Mouse (Mus musculus): ENCODE results near the gene Kcnj12.

DNA sequence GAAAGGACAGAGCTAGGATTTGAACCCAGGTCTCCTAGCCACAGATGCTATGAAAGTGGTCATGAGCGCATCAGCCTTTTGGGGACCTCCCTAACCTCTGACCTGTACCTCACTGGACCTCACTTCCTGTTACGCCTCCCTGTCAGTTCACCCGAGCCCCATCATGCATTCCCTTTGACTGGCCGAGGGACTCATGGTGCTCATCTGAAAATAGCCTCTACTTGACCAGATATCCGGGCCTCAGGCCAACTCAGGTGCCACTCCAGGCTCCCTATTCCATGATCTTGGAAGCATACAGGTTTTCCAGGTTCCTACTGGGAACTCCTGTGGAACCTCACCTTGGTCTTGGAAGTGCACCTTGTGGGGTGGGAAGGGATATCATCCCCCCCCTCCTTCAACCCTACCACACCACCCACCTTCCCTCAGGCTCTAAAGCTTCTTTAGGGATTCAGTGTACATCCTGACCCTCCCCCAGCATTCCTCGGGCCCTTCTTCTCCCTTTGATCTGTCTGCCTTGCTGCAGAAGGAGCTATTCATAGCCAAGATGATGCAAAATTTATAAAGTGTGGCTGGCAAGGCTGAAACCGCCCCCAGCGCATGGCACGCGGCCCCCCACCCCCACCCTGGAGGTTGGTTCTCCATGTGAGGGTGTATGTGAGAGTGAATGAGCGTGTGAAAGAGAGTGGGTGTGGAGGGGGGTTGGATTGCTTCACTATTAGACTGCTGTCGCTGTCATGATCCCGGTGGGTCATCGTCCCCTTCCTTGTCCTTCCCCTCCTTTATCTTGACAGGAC is 40.5 kb upstream of the Kcnj12 start:
- TF ChIP-seq CTCF (IDR thresholded peaks at IDR 0.05 in 2 of 3, conservative IDR thresholded peaks at IDR 0.05 in 1 of 3; ENCODE audit: control insufficient read depth in 1 of 3, insufficient read depth in 1 of 3, low read depth in 2 of 3, low read length in 3 of 3, poor library complexity in 1 of 3, severe bottlenecking in 1 of 3), result no peak
- TF ChIP-seq GATA1 (IDR thresholded peaks at IDR 0.05; ENCODE audit: low read depth, low read length), result no peak
- TF ChIP-seq ETS1 (IDR thresholded peaks at IDR 0.05; ENCODE audit: low read depth, low read length), result no peak
- no peak for TF ChIP-seq POLR2A (IDR thresholded peaks at IDR 0.05; ENCODE audit: control insufficient read depth in 1 of 2, insufficient read depth in 1 of 2, low read depth in 1 of 2, low read length in 2 of 2, poor library complexity in 1 of 2)
- no peak for TF ChIP-seq TAL1 (IDR thresholded peaks at IDR 0.05; ENCODE audit: low read length)
- TF ChIP-seq EP300 (IDR thresholded peaks at IDR 0.05; ENCODE audit: low read depth in 1 of 2, low read length in 2 of 2), result no peak
- TF ChIP-seq TBP (IDR thresholded peaks at IDR 0.05; ENCODE audit: low read depth, low read length), result no peak
- no peak for TF ChIP-seq ZC3H11A (IDR thresholded peaks at IDR 0.05; ENCODE audit: low read depth, low read length)
- TF ChIP-seq CHD2 (IDR thresholded peaks at IDR 0.05; ENCODE audit: low read length), result no peak
- no peak for TF ChIP-seq TCF12 (IDR thresholded peaks at IDR 0.05; ENCODE audit: low read depth, low read length)
- TF ChIP-seq MYB (IDR thresholded peaks at IDR 0.05; ENCODE audit: low read depth, low read length), result no peak
- TF ChIP-seq RAD21 (IDR thresholded peaks at IDR 0.05; ENCODE audit: low read depth, low read length), result no peak
- no peak for TF ChIP-seq MAX (IDR thresholded peaks at IDR 0.05; ENCODE audit: low read length)
